Mouse (Mus musculus): ENCODE results near the gene Syn3. TPM values are rescaled to one million over a fixed set of nuclear protein-coding genes. Genes with fewer than 3 reads are reported as not detected.

Gene Syn3
- polyA plus RNA-seq, 1 experiment, result 0.75 TPM

DNA sequence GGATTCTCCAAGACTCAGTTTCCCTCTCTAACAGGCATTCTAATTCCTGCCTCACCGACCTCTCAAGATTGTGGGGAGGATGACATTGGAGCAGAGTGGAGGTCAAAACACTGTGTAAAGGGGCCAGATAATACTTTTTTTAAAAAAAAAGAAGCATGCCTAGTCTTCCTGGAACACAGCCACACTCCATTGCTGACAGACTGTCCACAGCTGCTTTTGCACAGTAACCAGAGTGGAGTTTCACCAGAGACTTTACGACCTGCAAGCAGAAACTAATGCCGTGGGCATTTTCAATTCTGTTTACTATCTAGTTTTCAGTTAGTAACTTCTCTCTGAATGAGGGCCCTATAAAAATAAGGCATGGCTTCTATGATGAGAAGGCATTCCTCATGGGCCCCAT, 297.7 kb downstream of the Syn3 start:
- no peaks in the 10 kb centered on the region for H3K4me1 ChIP-seq (ENCODE audit: control insufficient read depth, insufficient read depth, insufficient read length, low read length)
- no peak overlapping the region for H3K27ac ChIP-seq (ENCODE audit: insufficient read depth, low read depth, low read length)
- no peaks in the 10 kb centered on the region for H3K36me3 ChIP-seq (ENCODE audit: control insufficient read depth, insufficient read depth, low read length)
- WGBS, result 56% methylated on average over 3 of the region's 3 CpGs
- H3K27me3 ChIP-seq (ENCODE audit: control insufficient read depth, insufficient read depth, low read length), result no peaks in the 10 kb centered on the region
- TF ChIP-seq CTCF (IDR thresholded peaks at IDR 0.05; ENCODE audit: extremely low read depth, insufficient read length, insufficient replicate concordance, low read depth, low read length) (no peak), POLR2A (IDR thresholded peaks at IDR 0.05; ENCODE audit: low read depth, low read length) (no peak)
- H3K4me3 ChIP-seq (ENCODE audit: low read depth, low read length), result no peak overlapping the region

DNA sequence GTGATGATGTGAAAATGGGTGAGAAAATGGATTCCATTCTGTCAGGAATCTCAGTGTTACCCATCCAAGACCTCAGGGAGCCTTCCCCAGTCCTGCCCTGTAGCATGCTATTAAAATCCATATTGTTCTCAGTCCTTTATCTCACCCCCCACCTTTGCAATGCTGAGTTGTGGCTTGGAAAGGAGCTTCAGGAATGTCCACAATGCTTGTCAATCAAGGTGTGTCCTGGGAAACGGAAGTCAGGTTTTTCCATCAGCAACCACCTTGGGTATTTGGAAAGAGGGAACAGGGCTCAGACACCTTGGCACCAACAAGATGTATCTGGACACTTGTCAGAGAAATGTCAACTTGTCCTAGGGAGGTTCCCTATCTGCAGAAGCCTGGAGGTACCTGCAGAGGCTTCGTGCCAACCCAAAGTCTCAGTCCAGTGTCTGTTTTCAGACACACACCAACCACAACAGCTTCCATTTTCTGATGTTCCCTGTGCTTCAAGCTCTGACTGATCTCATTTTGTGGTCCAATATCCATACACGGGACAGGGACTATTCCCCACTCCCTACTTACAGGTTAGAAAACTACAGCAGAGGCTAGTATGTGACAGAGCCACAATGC, 302.2 kb downstream of the Syn3 start:
- no peak for TF ChIP-seq POLR2A (IDR thresholded peaks at IDR 0.05; ENCODE audit: low read depth, low read length)
- TF ChIP-seq CTCF (IDR thresholded peaks at IDR 0.05; ENCODE audit: extremely low read depth, insufficient read length, insufficient replicate concordance, low read depth, low read length), result no peak
- Histone ChIP-seq H3K27me3 (ENCODE audit: control insufficient read depth, insufficient read depth, low read length) (no peaks in the 10 kb centered on the region), H3K4me3 (ENCODE audit: low read depth, low read length) (no peak overlapping the region), H3K36me3 (ENCODE audit: control insufficient read depth, insufficient read depth, low read length) (no peaks in the 10 kb centered on the region), H3K4me1 (ENCODE audit: control insufficient read depth, insufficient read depth, insufficient read length, low read length) (no peaks in the 10 kb centered on the region), H3K27ac (ENCODE audit: insufficient read depth, low read depth, low read length) (no peak overlapping the region)
- 70% methylated on average over 3 of the region's 3 CpGs for WGBS

DNA sequence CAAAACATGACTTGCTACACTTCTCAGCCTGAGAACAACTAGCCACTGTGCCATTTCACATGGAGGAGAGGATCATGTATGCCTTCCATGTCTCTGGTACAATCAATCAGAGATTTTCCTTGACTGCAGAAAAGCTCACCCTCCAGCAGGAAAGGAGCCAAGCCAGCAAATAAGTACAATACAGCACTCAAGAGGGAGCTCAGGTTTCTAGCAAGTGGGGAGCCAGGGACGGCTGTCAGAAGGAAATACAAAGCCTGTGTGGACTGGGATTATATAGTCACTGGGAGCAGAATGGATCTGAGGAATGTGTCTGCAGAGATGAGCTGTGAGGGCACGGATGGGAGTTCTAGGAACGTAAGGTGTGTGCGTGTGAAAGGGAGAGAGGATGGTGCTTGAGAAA, 304.0 kb downstream of the Syn3 start:
- no peaks in the 10 kb centered on the region for H3K36me3 ChIP-seq (ENCODE audit: control insufficient read depth, insufficient read depth, low read length)

DNA sequence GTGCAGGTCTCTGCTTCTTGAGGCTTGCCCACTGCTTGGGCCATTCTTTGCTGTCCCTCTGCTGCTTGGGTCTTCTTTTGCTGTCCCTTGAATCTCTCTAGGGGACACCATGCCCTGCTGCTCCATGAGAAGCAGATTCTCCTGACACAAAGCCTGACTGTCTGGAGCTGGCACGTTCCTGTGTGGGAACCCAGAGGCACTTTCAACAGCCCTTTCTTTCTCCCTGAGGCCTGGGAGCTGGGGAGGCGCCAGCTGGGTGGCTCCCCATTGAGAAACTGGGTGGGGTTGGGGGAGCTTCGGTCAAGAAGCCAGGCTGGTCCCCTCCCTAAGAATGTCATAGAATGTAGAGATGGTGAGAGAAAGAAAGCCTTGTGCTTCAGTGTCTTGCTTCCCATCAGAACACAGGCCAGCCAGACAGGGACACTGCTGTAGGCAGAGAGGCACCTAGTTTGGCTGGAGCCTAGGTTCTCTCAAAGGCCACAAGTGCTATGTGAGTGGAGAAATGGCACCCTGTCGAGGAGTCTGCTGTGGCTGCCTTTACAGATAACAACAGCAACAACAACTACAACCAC, 304.7 kb downstream of the Syn3 start:
- TF ChIP-seq CTCF (IDR thresholded peaks at IDR 0.05; ENCODE audit: extremely low read depth, insufficient read length, insufficient replicate concordance, low read depth, low read length), result no peak
- TF ChIP-seq POLR2A (IDR thresholded peaks at IDR 0.05; ENCODE audit: low read depth, low read length), result no peak
- WGBS, result 44% methylated on average over 4 of the region's 4 CpGs
- Histone ChIP-seq H3K27me3 (ENCODE audit: control insufficient read depth, insufficient read depth, low read length) (no peaks in the 10 kb centered on the region), H3K4me1 (ENCODE audit: control insufficient read depth, insufficient read depth, insufficient read length, low read length) (no peaks in the 10 kb centered on the region), H3K36me3 (ENCODE audit: control insufficient read depth, insufficient read depth, low read length) (no peaks in the 10 kb centered on the region), H3K27ac (ENCODE audit: insufficient read depth, low read depth, low read length) (no peak overlapping the region), H3K4me3 (ENCODE audit: low read depth, low read length) (no peak overlapping the region)

More for the DNA sequence above, 304.0 kb downstream of the Syn3 start:
- WGBS, result 84% methylated on average over 4 of the region's 4 CpGs
- H3K27me3 ChIP-seq (ENCODE audit: control insufficient read depth, insufficient read depth, low read length), result no peaks in the 10 kb centered on the region
- no peak overlapping the region for H3K27ac ChIP-seq (ENCODE audit: insufficient read depth, low read depth, low read length)
- no peak overlapping the region for H3K4me3 ChIP-seq (ENCODE audit: low read depth, low read length)
- no peaks in the 10 kb centered on the region for H3K4me1 ChIP-seq (ENCODE audit: control insufficient read depth, insufficient read depth, insufficient read length, low read length)
- TF ChIP-seq POLR2A (IDR thresholded peaks at IDR 0.05; ENCODE audit: low read depth, low read length), result no peak
- TF ChIP-seq CTCF (IDR thresholded peaks at IDR 0.05; ENCODE audit: extremely low read depth, insufficient read length, insufficient replicate concordance, low read depth, low read length), result no peak

DNA sequence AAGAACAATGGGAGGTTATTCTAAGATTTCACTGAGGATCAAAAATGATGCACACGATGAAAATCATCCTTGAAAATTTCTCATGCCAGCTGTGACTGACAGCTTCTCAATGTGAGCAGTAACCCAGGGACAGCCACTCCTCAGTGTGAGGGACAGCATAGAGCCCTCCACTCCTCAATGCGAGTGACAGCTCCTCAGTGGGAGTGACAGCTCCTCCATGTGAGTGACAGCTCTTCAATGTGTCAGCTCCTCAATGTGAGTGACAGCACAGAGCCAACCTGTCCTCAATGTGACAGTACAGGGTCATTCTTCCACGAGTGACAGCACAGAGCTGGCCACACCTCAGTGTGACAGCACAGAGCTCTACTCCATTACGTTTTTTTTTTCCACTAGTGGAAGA, 310.1 kb downstream of the Syn3 start:
- Histone ChIP-seq H3K36me3 (ENCODE audit: control insufficient read depth, insufficient read depth, low read length) (no peaks in the 10 kb centered on the region), H3K27me3 (ENCODE audit: control insufficient read depth, insufficient read depth, low read length) (no peaks in the 10 kb centered on the region), H3K4me1 (ENCODE audit: control insufficient read depth, insufficient read depth, insufficient read length, low read length) (no peaks in the 10 kb centered on the region), H3K4me3 (ENCODE audit: low read depth, low read length) (no peak overlapping the region), H3K27ac (ENCODE audit: insufficient read depth, low read depth, low read length) (no peak overlapping the region)
- WGBS, result 67% methylated on average over 4 of the region's 4 CpGs
- no peak for TF ChIP-seq CTCF (IDR thresholded peaks at IDR 0.05; ENCODE audit: extremely low read depth, insufficient read length, insufficient replicate concordance, low read depth, low read length)
- TF ChIP-seq POLR2A (IDR thresholded peaks at IDR 0.05; ENCODE audit: low read depth, low read length), result no peak

DNA sequence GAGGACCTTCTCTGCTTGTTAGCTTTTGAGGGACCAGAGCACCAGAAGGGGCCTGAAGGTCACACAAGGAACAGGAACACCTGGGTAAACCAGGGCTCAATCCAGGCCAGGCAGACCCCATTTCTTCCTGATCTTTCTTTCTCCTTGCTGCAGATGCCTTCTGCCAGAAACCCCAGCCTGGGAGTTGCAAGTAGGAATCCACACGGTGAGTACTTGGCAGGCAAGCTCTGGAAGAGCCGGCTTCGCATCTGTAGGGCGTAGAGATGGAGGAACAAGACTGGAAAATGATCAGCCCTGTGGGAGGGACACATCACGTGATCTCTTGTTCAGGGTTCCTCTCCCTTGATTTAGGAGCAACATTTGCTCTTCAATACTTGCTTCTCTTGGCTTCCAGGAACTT, 310.8 kb downstream of the Syn3 start:
- Histone ChIP-seq H3K27ac (ENCODE audit: insufficient read depth, low read depth, low read length) (no peak overlapping the region), H3K27me3 (ENCODE audit: control insufficient read depth, insufficient read depth, low read length) (no peaks in the 10 kb centered on the region), H3K4me1 (ENCODE audit: control insufficient read depth, insufficient read depth, insufficient read length, low read length) (no peaks in the 10 kb centered on the region), H3K36me3 (ENCODE audit: control insufficient read depth, insufficient read depth, low read length) (no peaks in the 10 kb centered on the region), H3K4me3 (ENCODE audit: low read depth, low read length) (no peak overlapping the region)
- WGBS, result 82% methylated on average over 5 of the region's 5 CpGs
- TF ChIP-seq POLR2A (IDR thresholded peaks at IDR 0.05; ENCODE audit: low read depth, low read length) (no peak), CTCF (IDR thresholded peaks at IDR 0.05; ENCODE audit: extremely low read depth, insufficient read length, insufficient replicate concordance, low read depth, low read length) (no peak)

DNA sequence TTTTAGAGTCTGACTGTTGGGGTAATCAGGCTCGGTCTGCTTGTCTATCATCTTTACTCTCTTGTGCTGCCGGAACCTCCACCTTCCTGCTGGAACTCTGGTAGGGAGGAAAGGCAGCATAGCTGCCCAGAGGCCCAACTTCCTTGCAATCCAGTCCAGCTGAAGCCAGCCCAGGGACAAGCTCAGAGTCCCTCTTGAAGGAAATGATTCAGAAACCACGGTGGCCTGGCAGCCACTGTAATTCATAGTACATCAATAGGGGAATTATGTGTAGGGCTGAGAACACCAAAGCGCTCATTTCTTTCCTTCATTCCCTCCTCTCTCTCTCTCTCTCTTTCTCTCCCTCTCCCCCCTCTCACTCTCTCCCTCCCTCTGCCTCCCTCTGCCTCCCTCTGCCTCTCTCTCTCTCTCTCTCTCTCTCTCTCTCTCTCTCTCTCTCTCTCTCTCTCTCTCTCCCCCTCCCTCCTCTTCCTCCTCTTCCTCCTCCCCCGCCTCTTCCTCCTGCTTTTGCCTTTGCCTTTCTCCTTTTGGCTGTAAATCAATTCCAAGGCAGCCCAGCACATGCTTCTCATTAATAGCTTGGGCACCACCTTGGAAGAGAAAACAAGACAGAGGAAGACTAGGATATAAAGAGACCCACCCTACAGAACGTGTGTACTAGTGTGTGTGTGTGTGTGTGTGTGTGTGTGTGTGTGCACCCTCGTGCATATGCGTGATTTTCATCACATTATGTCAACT, 315.4 kb downstream of the Syn3 start:
- no peaks in the 10 kb centered on the region for H3K36me3 ChIP-seq (ENCODE audit: control insufficient read depth, insufficient read depth, low read length)
- TF ChIP-seq CTCF (IDR thresholded peaks at IDR 0.05; ENCODE audit: extremely low read depth, insufficient read length, insufficient replicate concordance, low read depth, low read length) (no peak), POLR2A (IDR thresholded peaks at IDR 0.05; ENCODE audit: low read depth, low read length) (no peak)
- no peaks in the 10 kb centered on the region for H3K27me3 ChIP-seq (ENCODE audit: control insufficient read depth, insufficient read depth, low read length)
- no peak overlapping the region for H3K4me3 ChIP-seq (ENCODE audit: low read depth, low read length)
- no peak overlapping the region for H3K27ac ChIP-seq (ENCODE audit: insufficient read depth, low read depth, low read length)
- H3K4me1 ChIP-seq (ENCODE audit: control insufficient read depth, insufficient read depth, insufficient read length, low read length), result no peaks in the 10 kb centered on the region
- 59% methylated on average over 8 of the region's 8 CpGs for WGBS

Measured in small intestine, adult 2 months (tissue).